Mouse (Mus musculus): ENCODE data around the gene Ikbke.

The Ikbke gene

DNA sequence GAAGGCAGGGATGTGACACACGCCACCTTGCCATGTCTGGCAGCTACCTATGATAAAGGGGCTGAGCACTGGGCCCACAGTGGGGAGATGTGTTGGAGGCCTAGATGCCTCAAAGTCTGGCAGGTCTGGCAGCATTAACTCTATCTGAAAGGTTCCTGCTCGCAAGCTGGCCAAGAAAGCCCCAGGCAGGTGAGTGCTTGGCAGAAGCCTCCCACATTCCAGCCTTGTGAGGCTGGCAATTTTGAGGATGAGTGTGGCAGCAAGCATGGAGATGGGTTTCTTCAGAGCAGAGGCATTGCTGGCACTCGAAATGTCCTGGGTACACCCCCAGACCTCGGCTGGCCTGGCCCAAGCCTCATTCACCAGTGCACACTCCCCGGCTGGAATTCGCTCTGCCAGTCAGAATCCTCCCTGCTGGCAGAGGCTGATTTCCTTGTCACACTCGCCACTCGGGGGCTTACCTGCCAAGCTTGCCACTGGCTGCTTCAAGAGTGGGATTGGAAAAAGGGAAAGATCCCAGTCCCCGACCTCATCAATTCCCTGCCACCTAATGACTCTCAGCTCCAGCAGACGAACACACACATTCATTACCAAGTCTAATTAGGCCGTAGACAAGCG, 39.7 kb downstream of the Ikbke start:
- no peak for DNase-seq (ENCODE audit: low read depth, low spot score)

DNA sequence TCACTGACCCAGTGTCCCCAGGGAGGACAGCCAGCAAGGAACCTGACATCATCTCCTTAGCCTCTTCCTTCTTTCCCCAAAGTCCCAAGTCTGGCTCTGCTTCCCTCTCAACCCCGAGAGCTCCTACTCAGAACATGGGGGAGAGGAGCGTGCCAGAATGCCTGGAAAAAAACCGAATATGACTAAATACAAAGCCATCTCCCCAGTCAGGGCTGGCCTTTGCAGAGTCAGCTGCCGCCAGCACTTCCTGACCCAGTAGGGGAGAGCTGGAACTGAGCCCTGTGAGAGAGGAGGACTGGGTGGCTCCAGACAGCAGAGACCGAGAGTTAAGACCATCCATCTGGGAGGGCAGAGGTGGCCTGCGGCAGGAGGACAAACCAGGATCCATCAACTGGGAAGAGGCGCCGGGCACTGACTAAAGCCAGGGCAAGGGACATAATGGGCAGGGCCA, 40.5 kb downstream of the Ikbke start:
- DNase-seq (ENCODE audit: low read depth, low spot score), result no peak

DNA sequence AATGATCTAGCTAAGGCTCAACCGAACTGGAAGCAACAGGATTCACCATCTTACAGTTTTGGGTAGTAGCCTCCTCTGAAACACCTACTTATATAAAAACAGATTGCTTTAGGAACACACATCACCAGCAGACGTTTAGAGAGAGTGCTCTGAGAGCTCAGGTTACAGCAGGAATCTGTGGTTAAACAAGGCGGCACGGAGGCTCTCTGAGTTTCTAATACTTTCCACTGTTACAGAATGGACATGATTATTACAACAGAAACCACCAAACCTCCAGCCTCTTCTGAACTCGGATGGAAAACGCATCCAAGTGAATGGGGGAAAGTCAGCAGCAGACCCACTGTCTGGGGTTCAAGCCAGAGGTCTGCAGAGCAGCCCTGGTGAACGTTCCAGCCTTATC, 43.3 kb downstream of the Ikbke start:
- DNase-seq (ENCODE audit: low read depth, low spot score), result no peak

DNA sequence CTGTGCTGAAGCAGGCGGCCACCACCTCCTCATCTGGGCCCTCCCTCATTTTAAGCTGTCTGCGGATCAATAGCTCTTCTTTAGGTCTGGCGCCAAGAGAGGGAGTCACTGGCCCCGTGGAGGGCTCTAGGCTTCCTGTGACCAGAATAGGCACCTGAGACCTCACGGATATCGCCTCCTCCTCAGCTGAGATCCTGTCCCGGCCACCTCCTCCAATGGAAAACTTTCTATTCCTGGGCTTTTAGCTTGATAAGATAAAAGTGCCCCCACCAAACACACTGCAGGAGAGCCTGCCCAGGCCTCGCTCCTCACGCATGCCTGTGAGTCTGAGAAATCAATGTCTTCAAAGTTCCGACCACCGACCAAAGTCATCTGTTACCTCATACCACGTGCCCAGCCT, 45.9 kb downstream of the Ikbke start:
- DNase-seq (ENCODE audit: low read depth, low spot score), result no peak

DNA sequence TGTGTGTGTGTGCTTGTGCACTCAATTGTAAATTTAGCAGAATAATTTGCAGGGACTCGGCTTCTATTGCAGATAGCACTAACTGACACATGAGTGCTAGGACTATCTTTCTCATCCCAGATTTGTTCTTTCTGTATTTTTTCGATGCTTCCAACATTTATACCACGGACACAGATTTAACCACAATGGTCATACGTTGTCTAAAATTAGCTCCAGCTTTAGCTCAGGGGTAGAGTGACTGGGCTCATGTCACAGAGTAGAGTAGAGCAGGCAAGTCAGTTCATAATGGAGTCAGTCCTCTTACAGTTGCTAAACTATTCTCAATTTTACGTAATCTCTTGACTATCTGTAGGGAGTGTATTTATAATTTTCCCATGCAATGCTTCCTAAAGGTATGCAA, 50.7 kb downstream of the Ikbke start:
- DNase-seq (ENCODE audit: low read depth, low spot score), result no peak

DNA sequence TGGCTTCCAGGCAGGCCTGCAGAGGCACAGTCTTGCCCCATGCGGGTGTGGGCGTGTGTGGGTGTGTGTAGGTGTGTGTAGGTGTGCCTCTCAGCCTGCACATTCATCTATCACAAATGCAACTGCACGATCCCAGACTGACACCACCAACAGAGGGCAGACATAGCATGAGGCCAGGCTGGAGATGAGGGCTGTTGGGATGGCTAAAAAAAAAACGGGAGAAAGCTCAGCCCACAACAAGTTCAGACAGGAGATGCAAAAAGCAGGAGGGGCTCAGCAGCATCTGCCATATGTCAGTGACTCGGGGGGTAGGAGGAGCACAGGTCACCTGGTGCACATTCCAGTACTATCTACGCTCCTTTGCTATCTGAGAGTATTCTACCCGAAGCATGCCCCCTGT, 51.2 kb downstream of the Ikbke start:
- DNase-seq (ENCODE audit: low read depth, low spot score), result no peak

DNA sequence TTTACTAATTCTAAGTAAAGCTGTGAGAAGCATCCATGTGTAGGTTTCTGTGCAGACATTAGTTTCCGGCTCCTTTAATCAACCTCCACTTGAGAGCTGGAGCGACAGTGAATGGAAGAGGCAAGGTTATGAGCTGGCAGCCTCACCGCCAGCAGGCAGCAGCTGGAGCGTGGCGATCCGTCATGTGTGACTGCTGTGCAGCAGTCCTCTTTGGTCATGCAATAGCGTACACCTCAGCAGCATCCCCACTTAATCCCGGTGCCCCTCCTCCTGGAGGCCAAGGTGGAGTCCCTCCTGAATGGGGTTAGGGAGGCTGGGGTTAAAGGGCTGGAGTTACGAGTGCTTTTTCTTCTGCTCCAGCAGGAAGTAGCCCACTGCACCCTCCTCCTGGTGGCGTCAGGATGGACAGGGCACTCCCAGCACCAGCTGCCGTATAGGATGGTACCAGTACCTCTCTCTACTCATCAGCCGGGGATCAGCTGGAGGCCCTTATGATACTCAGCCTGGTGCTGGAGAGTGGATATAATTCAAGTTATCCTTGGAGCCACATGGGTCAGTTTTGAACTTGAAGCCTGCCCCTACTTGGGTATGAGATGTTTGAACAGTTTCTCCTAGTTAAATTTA, 54.4 kb downstream of the Ikbke start:
- no peak for DNase-seq (ENCODE audit: low read depth, low spot score)

DNA sequence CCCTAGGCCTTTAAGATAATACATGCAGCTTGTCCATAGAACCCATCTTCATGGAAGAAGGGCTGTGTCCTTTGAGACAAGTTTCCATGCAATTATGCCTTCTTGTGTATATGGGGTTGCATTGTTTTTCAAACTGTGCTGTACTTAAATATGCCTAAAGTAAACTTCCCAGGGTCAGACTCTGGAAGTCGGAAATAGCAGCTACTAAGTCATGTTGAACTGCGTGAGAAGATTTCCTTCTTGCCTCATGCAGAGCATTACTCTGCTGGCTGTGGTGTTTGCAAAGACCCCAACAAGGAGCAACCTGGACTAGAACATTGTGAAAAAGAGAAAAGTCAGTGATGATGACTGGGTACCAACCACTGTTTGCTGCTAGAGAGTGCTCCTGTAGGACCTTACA, 56.1 kb downstream of the Ikbke start:
- DNase-seq (ENCODE audit: low read depth, low spot score), result no peak

DNA sequence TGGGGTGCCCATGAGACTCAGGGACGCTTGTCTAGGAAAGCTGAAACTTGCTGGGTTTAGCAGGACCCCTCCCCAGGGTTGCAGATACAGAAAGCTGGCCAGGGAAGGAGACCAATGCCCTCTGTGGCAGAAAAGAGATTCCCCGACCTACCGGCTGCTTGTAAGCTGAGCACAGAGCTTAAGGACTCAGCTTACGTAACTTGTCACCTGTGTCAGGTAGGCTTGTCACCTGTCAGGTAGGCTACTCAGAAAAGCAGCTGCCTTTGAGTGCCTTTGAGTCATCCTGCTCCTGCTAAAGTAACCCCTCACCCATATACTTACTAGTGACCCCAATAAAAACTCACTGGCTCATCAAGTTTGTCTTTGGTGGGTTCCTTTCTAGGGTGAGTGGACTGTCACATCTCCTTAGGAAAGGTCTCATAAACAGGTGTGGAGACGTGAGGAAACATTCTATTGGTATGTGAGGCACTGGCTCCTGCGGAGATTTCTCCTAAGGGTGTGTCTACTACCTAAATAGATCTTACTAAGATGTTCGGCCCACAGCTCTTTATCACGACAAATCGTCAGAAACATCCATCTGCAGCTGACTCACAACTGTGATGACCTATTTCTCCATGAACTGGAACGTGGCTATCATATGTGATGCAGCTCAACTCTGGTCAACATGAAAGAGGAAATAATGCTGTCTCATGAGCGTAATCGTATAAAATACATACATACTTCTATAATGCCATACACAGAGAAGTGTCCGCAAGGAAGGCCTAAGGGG, 57.4 kb downstream of the Ikbke start:
- DNase-seq (ENCODE audit: low read depth, low spot score), result no peak

DNA sequence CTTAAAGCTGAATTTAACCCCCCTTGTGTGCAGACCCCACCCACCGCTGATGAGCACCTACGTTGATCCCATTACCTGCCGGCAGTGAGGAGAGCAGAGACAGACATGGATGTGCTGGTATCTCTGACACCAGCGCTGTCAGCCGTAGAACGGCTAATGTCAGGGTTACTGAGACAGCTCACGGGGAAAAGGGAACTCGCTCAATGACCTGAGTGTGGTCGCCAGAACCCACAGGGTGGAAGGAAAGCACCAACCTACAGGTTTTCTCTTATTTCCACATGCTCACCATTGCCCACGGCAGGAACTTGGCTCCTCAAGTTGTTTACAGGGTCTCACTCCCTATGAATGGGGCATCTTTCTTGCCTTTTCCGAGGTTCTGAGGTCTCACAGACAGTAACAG, 60.5 kb downstream of the Ikbke start:
- DNase-seq (ENCODE audit: low read depth, low spot score), result no peak

DNA sequence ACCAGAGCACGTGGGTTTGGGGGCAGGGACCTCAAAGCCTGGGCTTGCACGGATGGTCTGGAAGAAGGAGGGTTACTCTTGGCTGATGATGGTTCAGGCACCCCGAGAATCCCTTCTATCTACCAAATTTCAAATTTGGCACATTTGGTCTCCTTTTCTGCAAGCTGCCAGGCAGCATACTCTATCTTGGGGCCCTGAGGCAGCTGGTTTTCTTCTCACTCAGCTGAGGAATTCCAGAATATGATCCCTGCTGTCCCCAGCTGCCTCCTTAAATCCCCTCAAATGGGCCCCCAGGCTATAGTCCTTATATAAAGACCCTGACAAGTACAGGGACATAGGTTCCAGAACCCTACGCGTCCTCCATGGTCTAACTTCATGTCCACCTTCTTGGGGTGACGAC, 66.0 kb downstream of the Ikbke start:
- DNase-seq (ENCODE audit: low read depth, low spot score), result no peak

DNA sequence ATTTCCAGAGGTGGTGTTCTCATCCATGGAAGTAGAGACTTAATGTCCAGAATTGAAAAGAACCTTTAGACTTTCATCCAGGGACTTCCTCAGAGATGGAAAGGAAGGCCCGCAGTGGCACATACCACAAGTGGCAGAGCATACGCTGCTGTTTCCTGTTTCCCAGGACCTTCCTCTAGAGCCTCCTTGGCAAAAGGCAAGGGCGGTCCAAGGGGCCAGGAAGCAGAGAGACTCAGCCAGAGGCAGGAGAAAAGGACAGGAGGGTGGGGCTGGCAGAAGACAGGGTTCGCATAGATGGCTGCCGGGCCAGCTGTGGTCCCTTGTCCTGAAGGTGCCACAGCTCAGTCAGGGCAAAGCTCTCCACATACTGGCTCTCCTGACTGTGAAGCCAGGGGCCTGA, 66.5 kb downstream of the Ikbke start:
- DNase-seq (ENCODE audit: low read depth, low spot score), result no peak

DNA sequence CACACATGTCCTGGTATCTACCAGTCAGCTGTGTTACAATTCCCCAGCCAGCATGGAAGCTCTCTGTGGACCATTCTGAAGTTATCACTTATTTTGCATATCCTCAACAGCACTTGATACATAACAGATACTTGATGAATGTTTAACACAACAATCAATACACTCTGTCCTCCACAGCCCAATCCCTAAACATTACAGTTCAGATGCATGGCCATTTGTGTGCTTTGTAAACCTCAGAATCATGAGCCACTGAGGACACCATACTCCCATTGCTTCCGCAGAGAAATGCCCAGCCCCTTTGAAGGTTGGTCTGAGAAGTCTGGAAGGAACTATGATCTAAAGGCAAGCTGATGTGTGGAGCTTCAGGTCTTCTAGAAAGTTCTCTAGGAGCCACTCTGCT, 67.8 kb downstream of the Ikbke start:
- DNase-seq (ENCODE audit: low read depth, low spot score), result no peak

DNA sequence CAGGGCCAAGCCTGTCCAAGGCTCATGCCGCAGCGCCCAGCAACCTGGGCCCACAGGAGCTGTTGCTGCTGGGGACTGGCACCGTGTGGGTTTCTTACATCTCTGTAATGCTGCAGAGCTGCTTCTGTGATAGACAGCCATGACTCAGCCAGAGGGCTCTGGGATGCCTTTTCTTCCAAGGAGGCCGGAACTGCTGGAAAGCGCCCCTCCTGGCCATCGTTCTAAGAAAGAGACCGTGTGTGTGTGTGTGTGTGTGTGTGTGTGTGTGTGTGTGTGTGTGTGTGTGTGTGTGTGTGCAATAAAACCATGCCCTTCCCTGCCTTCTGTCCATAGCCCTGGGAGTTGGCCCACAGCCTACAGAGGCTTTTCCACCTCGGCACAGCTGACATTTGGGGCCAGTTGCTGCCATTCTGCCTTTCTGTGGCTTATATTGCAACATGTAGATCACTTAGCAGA, 69.4 kb downstream of the Ikbke start:
- DNase-seq (ENCODE audit: low read depth, low spot score), result no peak

DNA sequence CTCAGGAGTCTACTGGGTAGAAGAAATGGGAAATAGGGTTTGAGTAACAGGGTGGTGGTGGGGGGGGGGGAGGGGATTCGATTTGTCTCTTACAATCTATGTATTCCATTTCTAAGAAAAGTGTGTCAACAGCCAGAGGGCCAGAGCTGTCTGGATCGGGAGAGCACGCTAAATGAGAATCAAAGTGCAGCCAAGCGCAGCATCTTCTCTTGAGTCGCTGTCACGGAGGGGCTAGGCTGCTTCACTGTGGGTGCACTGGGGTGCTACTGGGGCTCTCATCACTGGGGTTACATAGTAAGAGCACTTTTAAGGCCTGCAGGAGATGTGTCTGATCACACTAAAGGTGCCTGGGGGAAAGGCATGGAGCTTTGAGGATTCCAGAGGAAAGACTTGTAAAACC, 70.6 kb downstream of the Ikbke start:
- no peak for DNase-seq (ENCODE audit: low read depth, low spot score)

DNA sequence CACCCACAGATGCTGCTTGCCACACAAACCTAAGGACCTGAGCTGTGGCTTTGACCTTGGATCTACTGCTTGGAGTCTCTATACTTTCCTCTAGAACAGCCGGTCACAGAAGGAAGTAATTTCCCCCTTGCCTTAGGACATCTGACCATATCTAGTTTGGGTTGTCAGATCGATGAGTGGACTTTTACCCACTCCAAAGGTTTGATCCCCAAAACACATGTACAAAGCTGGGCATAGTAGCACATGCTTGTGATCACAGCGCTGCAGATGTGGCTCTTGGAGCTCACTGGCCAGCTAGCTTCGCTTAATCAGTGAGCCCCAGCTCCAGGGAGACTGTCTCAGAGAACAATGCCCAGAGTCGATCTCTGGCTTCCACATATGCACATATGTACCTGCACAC, 71.3 kb downstream of the Ikbke start:
- no peak for DNase-seq (ENCODE audit: low read depth, low spot score)

DNA sequence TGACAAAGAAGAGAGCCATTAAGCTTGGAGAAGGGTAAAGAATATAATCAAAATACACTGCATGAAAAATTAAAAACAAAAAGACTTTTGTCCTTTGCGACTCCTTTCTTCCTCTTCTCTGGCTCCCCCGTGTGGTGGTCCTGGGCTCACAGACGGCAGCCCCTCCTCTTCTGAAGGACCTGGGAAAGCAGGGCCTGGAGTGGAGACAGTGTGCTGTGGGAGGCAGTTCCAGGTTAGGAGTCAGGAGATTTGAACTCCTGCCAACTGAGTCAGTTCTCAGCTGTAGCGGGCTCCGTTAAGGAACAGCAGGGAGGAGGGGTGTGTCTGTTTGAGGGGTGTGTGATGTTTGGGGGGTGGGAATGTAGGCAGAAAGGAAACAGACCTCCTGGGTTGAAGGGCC, 71.9 kb downstream of the Ikbke start:
- DNase-seq (ENCODE audit: low read depth, low spot score), result no peak

DNA sequence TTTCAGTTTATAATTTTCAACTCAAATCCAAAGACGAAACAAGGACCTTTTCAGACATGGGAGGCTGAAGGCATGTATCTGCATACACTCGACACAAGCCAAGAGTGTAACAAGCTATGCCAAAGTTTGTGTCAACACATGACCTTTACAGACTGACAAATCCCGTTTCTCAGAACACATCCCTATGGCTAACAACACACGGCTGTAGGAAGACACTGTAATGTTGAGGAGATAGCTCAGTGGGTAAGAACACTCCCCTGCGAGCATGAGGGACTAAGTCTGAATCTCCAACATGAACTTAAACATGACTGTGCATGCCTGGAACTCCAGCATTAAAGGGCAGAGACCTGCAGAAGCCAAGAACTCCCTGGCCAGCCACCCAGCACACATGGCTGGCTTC, 73.1 kb downstream of the Ikbke start:
- DNase-seq (ENCODE audit: low read depth, low spot score), result no peak

DNA sequence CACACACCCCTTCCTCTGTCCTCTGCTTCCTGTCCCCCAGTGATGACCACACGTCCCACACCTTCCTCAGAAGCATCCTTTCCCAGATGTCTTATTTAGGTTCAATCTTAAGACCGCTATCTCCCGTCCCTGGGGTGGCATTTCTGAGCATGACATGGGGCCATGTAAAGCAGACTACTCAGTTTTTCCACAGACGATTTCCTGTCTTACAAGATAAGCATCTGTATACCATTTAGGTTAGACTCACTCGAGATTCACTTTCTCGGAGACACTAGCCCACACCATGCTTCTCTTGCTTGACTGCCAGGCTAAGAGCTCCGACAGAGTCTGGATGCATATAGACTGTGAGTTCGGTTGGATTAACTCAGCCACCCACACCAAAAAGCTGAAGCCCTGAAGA, 74.9 kb downstream of the Ikbke start:
- DNase-seq (ENCODE audit: low read depth, low spot score), result no peak
